Mouse (Mus musculus) left cerebral cortex, postnatal 4 days (tissue): ENCODE measurements around the gene Ifi206. TPM values are rescaled to one million over a fixed set of nuclear protein-coding genes. Genes with fewer than 3 reads are reported as not detected.
"Not testable (repeated sequence)": the region's sequence is repeated elsewhere in the genome, so short reads cannot be mapped to it uniquely, and the experiment has no call there.

Source experiments
- DNase-seq: peaks from one replicate; pipeline ENCODE4 v3.0.0-alpha.2; 2022
- intact Hi-C: fragments of 180-260 bp; cut with DNase I; formaldehyde crosslinking; loops from one replicate; pipeline ENCODE4 v1.15.1; 2025
- total RNA-seq, 2 experiments: library from RNA; stranded (reverse); gene quantifications; 2 replicates each; pipeline ENCODE4 v1.2.3; 2021

Gene Ifi206
- not detected for total RNA-seq

DNA sequence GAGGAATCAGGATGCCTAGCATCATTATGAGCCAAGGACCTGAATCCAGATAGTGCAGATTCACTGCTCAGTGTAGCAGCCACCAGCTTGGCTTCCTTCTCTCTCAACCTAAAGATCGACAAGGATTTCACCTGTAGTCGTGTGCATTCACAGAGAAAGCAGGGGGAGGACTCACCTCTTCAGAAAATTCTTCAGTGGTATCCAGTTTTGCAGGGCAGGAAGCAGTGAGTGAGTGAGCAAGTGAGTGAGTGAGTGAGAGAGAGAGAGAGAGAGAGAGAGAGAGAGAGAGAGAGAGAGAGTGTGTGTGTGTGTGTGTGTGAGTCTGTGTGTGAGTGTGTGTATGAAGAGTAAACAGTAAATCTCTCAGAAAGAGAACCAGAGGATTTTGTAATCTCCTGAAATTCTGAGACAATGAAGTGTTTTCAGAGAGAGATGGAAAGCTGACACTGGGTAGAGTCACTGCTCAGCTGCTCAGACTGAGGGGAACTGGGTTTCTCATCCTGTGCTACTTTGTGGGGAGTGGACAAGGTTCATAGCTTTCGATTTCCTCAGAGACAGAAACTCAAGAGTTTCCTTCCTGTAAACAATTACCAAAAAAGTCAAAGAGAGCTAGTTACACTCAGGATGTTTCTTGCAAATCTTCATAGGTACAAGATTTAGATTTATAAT, at the start of gene Ifi206:
Gene Ifi206, minus strand, starts transcription at position 230 of the 669 bp plus-strand sequence.
- intact Hi-C loops, DNase-seq: not testable (repeated sequence)

DNA sequence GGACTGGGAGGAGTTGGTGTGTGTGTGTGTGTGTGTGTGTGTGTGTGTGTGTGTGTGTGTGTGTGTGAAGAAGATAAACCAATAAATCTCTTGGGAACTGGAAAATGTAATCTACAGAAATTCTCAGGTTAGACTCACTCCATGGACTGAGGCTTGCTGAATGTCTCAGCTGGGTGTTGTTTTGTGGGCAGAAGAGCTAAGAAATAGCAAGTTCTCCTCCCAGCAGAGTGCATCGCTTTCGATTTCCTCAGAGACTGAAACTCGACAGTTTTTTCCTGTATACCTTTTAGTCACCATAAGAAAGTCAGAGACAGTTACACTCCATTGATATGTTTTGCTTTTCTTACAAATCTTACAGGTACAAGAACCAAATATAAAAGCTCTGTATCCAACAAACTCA, 45.0 kb upstream of the Ifi206 start, which contains the start of gene Ifi214:
Gene Ifi214, minus strand, starts transcription at position 167 of the 400 bp plus-strand sequence.
- intact Hi-C loops, DNase-seq: not testable (repeated sequence)

DNA sequence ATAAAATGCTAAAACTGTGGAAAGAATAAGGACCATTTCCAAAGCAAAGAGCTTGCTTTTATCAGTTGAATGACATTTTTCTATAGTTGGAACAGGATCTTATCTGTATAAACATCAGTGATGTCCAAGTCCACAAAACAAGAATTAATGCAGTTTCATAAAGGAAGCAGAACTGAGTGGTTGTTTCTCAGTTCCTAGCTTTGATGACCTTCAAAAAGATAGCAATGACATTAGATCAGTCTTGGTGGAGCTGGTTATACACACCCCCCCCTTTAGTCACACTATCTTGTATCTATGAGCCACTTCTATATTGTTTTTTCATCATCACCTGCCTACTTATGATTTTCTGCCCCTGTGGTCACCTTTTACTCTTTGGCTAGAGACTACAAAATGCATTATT, 30.6 kb upstream of the Ifi206 start:
- DNase-seq, result no peak
- intact Hi-C loops, result no loop called here

DNA sequence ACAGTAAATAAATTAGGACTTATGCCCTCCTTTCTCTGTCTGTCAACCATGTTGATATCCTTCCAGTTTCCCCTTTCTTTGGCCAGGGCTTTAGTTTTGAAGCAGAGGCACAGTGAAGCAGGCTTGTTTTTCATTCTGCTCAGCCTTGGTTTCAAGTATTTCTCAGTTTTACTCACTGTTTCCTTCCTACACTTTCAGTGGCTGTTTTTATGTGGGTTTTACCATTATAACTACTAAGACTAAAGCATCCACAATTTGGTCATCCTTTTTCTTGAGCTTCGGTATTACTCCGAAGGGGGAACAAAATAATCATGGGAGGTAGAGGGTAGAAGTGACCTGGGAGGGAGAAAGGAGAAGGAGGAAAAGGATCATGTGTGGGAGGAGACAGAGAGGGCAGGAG, 19.8 kb upstream of the Ifi206 start:
- DNase-seq, intact Hi-C loops: not testable (repeated sequence)

DNA sequence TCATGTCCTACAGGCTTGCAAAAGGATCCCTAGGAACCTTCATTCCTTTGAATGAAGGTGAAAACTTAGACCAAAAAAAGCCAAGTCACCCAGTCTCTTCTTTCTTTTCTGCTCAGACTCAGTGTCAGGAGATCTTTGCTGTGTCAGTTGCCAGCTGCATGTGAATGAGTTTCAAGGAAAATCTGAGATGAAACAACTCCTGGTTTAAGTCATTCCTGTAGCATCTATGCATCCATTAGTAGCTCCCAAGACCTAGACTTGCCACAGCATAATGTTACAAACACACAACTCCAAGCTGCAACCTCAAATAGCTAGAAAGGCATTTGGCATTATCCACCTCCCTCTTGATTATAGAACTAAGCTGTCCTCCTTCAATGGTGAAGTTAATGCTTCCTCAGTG, 642 bp upstream of the Ifi206 start:
- DNase-seq, intact Hi-C loops: not testable (repeated sequence)

DNA sequence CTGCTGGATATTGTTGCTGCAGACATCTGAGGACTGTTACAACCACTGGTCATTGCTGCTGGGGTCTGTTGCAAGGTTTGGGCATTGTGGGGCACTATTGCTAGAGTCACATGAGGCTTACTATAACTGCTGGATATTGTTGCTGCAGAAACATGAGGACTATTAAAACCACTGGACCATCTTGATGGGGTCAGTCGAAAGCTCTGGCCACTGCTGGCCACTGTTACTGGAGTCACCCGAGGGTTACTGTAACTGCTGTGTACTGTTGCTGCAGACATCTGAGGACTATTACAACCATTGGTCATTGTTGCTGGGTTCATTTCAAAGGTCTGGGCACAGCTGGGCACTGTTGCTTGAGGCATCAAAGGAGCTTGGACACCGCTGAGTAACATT, 9.7 kb downstream of the Ifi206 start:
- intact Hi-C loops, result not testable (repeated sequence)

DNA sequence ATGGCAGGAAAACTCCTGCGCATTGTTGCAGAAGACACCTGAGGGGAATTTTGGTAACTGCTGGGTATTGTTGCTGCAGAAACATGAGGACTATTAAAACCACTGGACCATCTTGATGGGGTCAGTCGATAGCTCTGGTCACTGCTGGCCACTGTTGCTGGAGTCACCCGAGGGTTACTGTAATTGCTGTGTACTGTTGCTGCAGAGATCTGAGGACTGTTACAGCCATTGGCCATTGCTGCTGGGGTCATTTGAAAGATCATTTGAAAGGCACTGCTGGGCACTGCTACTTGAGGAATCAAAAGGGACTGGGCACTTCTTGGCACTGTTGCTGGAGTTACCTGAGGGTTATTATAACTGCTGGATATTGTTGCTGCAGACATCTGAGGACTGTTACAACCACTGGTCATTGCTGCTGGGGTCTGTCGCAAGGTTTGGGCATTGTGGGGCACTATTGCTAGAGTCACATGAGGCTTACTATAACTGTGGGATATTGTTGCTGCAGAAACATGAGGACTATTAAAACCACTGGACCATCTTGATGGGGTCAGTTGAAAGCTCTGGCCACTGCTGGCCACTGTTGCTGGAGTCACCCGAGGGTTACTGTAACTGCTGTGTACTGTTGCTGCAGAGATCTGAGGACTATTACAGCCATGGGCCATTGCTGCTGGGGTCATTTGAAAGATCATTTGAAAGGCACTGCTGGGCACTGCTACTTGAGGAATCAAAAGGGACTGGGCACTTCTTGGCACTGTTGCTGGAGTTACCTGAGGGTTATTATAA, 10.3 kb downstream of the Ifi206 start:
- DNase-seq, intact Hi-C loops: not testable (repeated sequence)

More for the DNA sequence above, 9.7 kb downstream of the Ifi206 start:
- DNase-seq, result not testable (repeated sequence)

DNA sequence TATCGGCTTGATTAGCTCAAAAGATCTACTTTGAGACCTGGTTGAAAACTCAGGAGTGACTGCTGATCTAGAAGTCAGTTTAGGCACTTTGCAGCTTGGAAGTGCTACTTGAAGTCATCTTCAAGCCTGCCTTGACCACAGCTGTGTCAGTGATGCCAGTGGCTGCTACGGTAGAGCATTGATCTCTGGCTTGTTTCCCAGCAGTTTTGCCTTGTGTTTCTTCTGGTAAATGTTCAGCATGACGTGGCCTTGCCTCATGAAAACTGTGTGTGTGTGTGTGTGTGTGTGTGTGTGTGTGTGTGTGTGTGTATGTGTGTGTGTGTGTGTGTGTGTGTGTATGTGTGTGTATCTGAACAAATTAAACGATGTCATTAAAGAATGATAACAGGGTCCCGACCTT, 34.1 kb downstream of the Ifi206 start:
- intact Hi-C loops, result loop anchor here (5.0 kb wide), 2 partner anchors 651 to 1011 kb away; no protein-coding TSS in a partner anchor

DNA sequence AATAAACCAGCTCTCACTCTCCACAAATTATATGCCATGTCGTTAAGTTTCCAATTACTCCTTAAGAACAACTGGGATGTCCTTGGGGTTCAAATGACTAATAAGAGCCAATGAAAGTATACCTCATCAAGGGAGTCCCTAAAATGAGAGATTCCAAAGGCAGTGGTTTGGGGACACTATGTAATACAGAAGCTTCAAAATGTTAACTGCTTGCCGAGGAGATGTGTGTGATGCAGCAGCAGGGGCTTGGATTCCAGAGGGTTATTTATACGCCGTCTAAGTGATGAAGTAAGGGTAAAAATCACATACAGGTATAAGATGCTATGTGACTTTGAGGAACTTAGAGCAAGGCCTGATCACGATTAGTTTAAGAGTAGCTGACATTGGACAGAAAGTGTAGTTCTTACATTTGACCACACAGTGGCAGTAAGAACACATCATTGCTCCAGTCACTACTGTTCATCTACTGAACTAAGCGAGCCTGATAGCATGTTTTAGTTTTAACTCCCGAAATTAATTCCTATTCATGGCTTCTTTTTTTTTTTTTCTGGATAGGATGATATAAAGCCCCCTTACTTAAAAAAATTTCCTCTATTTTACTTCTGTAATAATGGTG, 34.6 kb downstream of the Ifi206 start:
- intact Hi-C loops, result loop anchor here (5.0 kb wide), 2 partner anchors 651 to 1011 kb away; no protein-coding TSS in a partner anchor
- DNase-seq, result no peak

More for the DNA sequence above, 34.1 kb downstream of the Ifi206 start:
- DNase-seq, result no peak

DNA sequence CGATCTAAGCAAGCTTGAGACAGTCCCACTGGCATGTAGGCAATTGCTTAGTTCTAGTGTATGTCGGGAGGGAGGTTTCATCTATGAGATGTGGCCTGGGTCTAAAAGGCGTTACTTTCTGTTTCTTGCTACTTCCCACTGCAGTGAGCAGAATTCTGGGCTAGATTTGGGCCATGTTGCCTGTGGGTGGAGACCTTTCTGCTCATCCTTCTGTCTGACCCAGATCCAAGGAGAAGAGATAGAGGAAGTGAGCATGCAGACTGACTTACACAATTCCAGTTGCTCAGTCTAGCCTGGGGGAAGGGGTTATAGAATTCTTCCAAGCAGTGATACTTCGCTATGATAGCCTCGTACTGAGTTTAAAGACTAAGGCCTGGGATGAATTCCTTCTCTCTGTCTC, 39.2 kb downstream of the Ifi206 start:
- intact Hi-C loops, result no loop called here

DNA sequence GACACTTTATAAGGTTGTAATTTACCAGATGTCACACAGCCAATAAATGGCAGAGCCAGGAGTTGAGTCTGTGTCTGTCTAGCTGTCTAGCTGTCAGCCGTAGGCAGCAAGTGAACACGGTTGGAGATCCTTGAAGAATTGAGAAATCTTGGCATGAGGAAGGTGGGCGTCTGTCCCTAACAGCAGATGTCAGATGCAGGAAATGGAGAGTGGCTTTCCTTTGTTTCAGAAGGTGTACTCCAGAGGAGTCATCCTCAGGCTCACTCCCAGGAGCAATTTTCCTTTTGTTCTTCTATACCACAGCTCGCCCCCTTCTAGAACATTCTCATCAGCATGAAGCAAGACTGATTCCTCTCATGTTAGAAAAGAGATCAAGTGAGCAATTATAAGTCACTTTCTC, 40.2 kb downstream of the Ifi206 start:
- intact Hi-C loops, result no loop called here
- no peak for DNase-seq

More for the DNA sequence above, 39.2 kb downstream of the Ifi206 start:
- DNase-seq, result no peak

DNA sequence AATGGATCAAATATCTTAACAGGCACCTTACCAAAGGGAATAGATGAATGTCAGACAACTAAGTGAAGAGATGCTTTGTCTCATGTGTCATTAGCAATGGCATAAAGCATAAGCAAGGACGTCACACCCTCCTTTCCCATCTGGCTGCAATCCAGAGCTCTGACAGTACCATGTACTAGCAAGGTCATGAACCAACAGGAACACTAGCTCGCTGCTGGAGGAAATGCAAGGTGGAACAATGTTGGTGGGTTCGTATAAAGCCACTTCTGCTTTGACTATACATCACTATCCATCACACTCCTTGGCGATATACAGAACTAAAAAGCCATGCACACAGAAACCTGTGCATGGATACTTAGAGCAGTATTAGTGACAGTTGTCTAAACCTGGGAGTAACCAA, 43.8 kb downstream of the Ifi206 start:
- intact Hi-C loops, result no loop called here
- DNase-seq, result no peak

DNA sequence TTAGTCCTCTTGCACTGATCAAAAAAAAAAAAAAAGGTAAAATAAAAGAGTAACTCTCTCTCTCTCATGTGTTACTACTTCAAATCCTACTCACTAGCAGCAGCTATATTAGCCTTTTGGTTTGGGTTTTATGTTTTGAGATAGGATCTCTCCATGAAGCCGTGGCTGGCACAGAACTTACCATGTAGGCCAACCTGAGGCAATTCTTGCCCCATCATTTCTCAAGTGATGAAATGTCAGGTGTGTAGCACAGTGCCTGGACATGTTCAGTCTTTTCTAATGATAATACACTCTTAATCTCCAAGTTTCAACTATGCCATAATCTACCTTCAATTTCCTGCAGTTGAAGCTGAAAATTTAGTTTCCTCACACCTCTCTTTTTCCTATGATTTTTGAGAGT, 47.8 kb downstream of the Ifi206 start:
- no peak for DNase-seq
- intact Hi-C loops, result no loop called here

DNA sequence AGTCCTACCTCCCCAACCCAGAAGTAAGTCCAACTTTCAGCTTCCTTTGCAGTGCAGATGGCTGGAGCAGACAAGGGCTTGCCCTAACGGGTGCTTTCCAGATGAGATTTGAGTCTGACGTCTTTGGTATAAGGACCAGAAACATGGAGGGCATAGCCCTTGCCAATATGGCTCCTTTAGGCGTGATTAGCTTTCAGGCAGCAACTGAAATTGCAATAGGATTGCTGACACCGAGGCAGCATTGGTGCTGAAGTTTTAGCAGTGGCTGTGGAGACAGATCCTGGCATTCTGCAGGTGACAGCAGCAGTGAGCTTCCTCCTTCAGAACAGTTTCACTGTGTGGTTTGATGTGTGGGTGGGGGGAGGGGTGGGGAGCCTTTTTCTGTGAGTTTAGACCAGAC, 49.6 kb downstream of the Ifi206 start:
- intact Hi-C loops, result no loop called here
- no peak for DNase-seq

DNA sequence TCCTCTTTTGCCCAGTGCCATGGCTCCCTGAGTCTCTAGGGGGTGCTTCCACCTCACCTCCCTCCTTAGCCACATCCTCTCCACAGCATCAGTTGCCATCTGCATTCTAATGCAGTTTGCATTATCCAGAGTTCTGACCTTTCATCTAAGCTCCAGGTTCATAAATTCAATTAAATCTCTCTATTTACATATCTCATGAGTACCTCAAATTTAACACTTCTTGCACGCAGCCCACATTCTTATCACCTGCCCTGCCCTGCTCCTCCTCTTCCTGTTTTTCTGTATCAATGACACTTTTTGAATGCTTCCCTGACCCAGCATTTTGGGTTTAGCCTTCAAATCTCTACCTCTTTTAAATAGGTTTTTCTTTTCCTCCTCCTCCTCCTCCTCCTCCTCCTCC, 50.2 kb downstream of the Ifi206 start:
- DNase-seq, result no peak
- intact Hi-C loops, result no loop called here

DNA sequence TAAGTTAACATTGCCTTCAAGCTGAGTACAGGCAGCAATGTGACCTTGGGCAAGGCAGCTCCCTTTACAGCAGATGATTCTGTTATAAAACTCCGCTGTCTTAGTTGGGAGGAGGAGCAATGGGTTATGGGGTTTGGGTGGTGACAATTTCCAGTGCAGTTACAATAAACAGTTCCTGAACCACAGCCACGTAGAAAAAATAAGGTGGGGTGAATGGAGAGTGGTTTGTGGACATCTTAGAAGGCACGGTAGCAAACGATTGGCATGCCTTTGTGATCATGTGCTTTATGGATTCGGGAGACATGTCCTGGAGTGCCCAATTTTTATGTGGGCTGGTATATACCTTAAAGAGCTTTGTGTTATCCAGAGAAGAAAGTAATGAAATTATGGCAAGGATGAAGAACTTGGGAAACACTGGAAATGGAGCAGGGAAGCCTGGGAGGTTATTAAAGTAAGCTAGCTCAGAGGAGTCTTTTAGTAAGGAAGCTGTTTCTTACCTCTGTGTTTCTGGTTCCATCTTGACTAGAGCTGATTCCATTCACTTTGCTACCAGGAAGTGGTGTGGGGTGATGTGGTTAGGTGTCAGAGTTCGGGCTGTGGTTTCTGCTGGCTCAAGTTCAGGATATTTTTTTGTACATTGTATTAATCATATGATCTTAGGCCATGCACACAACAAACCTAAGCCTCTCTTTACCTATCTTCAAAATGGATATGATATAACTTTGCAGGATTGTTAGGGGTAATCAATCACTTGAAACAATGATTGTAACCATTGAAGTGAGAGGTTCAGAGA, 53.5 kb downstream of the Ifi206 start:
- intact Hi-C loops, result no loop called here
- no peak for DNase-seq

DNA sequence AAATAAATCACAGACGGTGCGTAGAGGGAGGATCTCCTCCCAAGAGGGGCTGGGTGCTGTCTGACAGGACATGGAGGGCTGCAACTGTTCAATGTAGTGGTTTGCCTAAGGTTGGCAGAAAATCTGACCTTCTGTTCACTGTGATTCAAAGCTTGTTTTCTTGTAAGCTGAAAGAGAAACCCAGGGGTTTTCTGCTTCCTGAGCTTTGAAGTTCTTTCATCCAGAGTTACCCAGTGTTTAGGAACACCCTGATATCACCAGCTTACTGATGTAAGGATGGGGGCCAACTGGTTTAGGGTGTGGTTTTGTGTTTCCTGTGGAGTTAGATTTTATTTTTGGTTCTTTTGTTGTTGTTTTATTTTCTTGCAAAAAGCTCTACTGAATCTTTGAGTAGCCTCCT, 58.4 kb downstream of the Ifi206 start:
- DNase-seq, result no peak
- intact Hi-C loops, result no loop called here

DNA sequence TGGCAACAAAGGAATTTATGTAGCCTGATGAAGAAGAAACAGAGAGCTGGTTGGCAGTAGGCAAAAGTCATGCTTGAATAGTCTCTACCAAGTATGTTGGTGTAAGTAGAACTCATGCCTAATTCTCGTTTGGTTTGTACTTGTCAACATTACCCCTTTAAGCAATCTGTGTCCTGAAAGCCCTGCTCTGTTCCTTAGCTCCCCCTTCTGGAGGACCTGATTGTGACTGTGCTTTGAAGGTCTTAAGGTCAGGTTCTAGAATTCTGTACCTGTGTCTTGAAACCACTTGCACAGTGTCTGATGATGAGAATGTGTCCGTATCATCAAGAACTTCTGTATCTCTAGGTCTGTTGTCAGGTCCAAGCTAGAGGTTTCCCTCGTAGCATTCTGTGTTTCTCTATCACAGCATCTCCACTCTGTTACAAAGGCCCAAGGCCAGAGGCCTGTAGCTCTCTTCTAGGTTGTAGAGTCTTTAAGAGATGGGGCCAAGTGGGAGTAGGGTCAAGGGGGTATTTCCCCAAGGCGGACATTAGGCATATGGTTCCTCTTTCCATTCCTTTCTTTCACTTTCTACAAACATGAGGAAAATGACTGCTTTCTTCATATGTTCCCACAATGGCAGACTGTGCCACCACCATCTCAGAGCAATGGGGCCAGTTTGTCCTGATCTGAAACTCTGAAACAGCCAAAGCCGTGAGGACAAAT, 60.7 kb downstream of the Ifi206 start:
- DNase-seq, result no peak
- intact Hi-C loops, result no loop called here

DNA sequence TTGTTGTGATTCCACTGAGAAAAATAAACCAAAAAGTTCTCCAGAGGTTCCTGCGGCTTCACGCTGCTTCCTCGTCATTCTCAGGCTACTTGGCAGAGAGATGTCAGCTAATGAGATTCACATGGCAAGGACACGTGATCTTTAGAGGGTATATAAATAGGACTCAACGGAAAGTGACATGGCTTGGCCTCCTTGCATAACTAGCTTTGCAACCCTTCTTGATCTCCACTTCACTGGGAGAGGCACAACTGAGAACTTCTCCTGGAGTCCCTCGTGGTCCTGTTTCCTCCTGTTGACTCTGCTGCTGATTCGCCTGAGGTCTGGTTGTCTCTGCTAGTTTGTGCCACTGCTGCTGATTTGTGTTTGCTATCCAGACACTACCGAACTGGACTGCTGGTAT, 63.5 kb downstream of the Ifi206 start:
- intact Hi-C loops, result no loop called here
- no peak for DNase-seq

DNA sequence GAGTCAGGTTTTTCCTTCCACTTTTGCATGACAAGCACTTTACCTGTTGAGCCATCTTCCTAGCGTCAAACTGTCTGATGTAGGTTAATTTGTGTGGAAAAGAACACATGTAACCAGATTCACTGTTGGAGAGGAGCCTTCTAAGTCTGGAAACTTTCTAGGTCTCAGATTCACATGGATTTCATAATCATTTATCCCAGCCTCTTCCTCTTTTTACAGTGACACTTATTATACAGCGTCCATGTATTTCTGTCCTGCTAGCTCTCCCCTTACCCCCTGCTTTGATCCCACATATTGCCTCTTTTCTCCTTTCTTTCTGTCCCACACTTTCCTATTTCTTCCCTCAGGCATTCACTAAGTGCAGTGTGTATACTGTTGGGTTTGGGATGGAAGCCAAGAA, 64.5 kb downstream of the Ifi206 start:
- intact Hi-C loops, result no loop called here
- no peak for DNase-seq
